In genomic region chr11:77762783-77763672, GRCm38 (mm10) we compare ENCODE assay signal across 8 mouse cellular contexts. TPM values are rescaled to one million over a fixed set of nuclear protein-coding genes. Genes with fewer than 3 reads are reported as not detected.
DNase-seq lines count a peak whose midpoint lies in the region; ATAC-seq and TF ChIP-seq lines count a peak whose summit lies in the region.

TSS of gene Myo18a (plus strand) at chr11:77763246.

- H3K4me3 ChIP-seq in C2C12 (ENCODE audit: insufficient read depth, poor library complexity, severe bottlenecking) (peak within 1 kb of the TSS; percentile 78), myocyte (peak within 1 kb of the TSS; percentile 39)
- H3K4me3 ChIP-seq in forebrain, embryonic 10.5 days = peak within 1 kb of the TSS; percentile 95
- peak within 1 kb of the TSS; percentile 87 for H3K4me3 ChIP-seq in heart, embryonic 13.5 days
- peak within 1 kb of the TSS; percentile 64 for H3K4me3 ChIP-seq in kidney, postnatal 0 days (replicated peaks; ENCODE audit: low read depth, low read length)
- peak within 1 kb of the TSS; percentile 93 for H3K4me3 ChIP-seq in liver, embryonic 12.5 days

- no peaks in the 10 kb centered on the region for H3K9me3 ChIP-seq in forebrain, embryonic 10.5 days
- H3K9me3 ChIP-seq in heart, embryonic 13.5 days = no peaks in the 10 kb centered on the region
- H3K9me3 ChIP-seq in kidney, postnatal 0 days (replicated peaks; ENCODE audit: low read length) = no peaks in the 10 kb centered on the region
- H3K9me3 ChIP-seq in liver, embryonic 12.5 days (replicated peaks) = no peaks in the 10 kb centered on the region

- peak; percentile 98 for TF ChIP-seq CTCF in C2C12 (IDR thresholded peaks at IDR 0.05; ENCODE audit: control insufficient read depth, insufficient read depth, insufficient read length)
- peak; percentile 82 for TF ChIP-seq CTCF in brain, embryonic 14.5 days (IDR thresholded peaks at IDR 0.05; ENCODE audit: borderline replicate concordance, extremely low read depth, insufficient read depth, insufficient read length)
- peak; percentile 67 for TF ChIP-seq CTCF in kidney, postnatal 0 days (IDR thresholded peaks at IDR 0.05; ENCODE audit: low read depth)

- 2% methylated on average over 71 of the region's 79 CpGs for WGBS in forebrain, embryonic 10.5 days
- 1% methylated on average over 76 of the region's 79 CpGs for WGBS in heart, embryonic 13.5 days
- WGBS in kidney, postnatal 0 days = 2% methylated on average over 77 of the region's 79 CpGs
- whole genome bisulfite sequencing in liver, embryonic 12.5 days (ENCODE audit: insufficient replicate concordance) = 4% methylated on average over 70 of the region's 79 CpGs

- peaks cover 60% of the 10 kb centered on the region for H3K4me1 ChIP-seq in forebrain, embryonic 10.5 days
- H3K4me1 ChIP-seq in heart, embryonic 13.5 days = peaks cover 40% of the 10 kb centered on the region
- peaks cover 35% of the 10 kb centered on the region for H3K4me1 ChIP-seq in kidney, postnatal 0 days (replicated peaks; ENCODE audit: insufficient read depth, low read length)
- H3K4me1 ChIP-seq in liver, embryonic 12.5 days = peaks cover 48% of the 10 kb centered on the region

- H3ac ChIP-seq in C2C12 (ENCODE audit: control insufficient read depth, insufficient read length, low read depth) = peak within 1 kb of the TSS; percentile 85
- peak within 1 kb of the TSS; percentile 83 for H3ac ChIP-seq in myocyte (ENCODE audit: control insufficient read depth, insufficient read length)

- peak; percentile 95 for TF ChIP-seq POLR2A in brain, embryonic 14.5 days (IDR thresholded peaks at IDR 0.05; ENCODE audit: borderline replicate concordance, extremely low read depth, insufficient read depth, insufficient read length, poor library complexity, severe bottlenecking)
- peak; percentile 84 for TF ChIP-seq POLR2A in myocyte (IDR thresholded peaks at IDR 0.05; ENCODE audit: insufficient read length, low read depth)

- peak within 1 kb of the TSS; percentile 86 for H3K4me2 ChIP-seq in heart, embryonic 13.5 days
- peak within 1 kb of the TSS; percentile 84 for H3K4me2 ChIP-seq in kidney, postnatal 0 days (ENCODE audit: low read length)
- H3K4me2 ChIP-seq in liver, embryonic 12.5 days = peak within 1 kb of the TSS; percentile 92
- peak within 1 kb of the TSS; percentile 87 for H3K4me2 ChIP-seq in myocyte (ENCODE audit: low read depth)

- H3K79me2 ChIP-seq in C2C12 (ENCODE audit: control insufficient read depth, insufficient read depth) (peaks cover 53% of the 10 kb centered on the region), myocyte (ENCODE audit: control insufficient read depth, insufficient read depth) (peaks cover 33% of the 10 kb centered on the region)

- H3K36me3 ChIP-seq in C2C12 (ENCODE audit: control insufficient read depth, insufficient read depth) (no peaks in the 10 kb centered on the region), myocyte (ENCODE audit: control insufficient read depth, insufficient read depth) (no peaks in the 10 kb centered on the region)
- no peaks in the 10 kb centered on the region for H3K36me3 ChIP-seq in forebrain, embryonic 10.5 days (replicated peaks)
- no peaks in the 10 kb centered on the region for H3K36me3 ChIP-seq in heart, embryonic 13.5 days
- no peaks in the 10 kb centered on the region for H3K36me3 ChIP-seq in kidney, postnatal 0 days (ENCODE audit: insufficient read depth, low read length)
- no peaks in the 10 kb centered on the region for H3K36me3 ChIP-seq in liver, embryonic 12.5 days

- H3K27me3 ChIP-seq in C2C12 (ENCODE audit: control insufficient read depth, insufficient read depth, insufficient read length) = no peaks in the 10 kb centered on the region
- peaks cover 45% of the 10 kb centered on the region for H3K27me3 ChIP-seq in forebrain, embryonic 10.5 days (ENCODE audit: poor library complexity, severe bottlenecking)
- H3K27me3 ChIP-seq in heart, embryonic 13.5 days (replicated peaks) = peaks cover 9% of the 10 kb centered on the region; the same call in 1 of the 2 replicates
- H3K27me3 ChIP-seq in kidney, postnatal 0 days (ENCODE audit: insufficient read depth, low read length) = no peaks in the 10 kb centered on the region
- H3K27me3 ChIP-seq in liver, embryonic 12.5 days (replicated peaks) = 0 out of 2 replicates have a peak, but pooled peaks cover 3% of the 10 kb centered on the region
- H3K27me3 ChIP-seq in myocyte (ENCODE audit: control insufficient read depth, insufficient read depth, insufficient read length) = no peaks in the 10 kb centered on the region

- H3K27ac ChIP-seq in forebrain, embryonic 10.5 days = peak within 1 kb of the TSS; percentile 97
- H3K27ac ChIP-seq in heart, embryonic 13.5 days (replicated peaks) = peak within 1 kb of the TSS; percentile 77
- peak within 1 kb of the TSS; percentile 88 for H3K27ac ChIP-seq in kidney, postnatal 0 days
- peak within 1 kb of the TSS; percentile 89 for H3K27ac ChIP-seq in liver, embryonic 12.5 days

- peak; percentile 83 for DNase-seq in brain, embryonic 14.5 days (ENCODE audit: low read depth)
- DNase-seq in forebrain, embryonic 10.5 days (ENCODE audit: extremely low spot score, low spot score) = peak; percentile 83
- peak; percentile 87 for DNase-seq in kidney, postnatal 0 days (ENCODE audit: low spot score)
- peak; percentile 60 to 63 for DNase-seq in spleen, postnatal 36 days (ENCODE audit: low spot score in 2 of 2)

- H3K79me3 ChIP-seq in C2C12 (ENCODE audit: low read depth) = peaks cover 27% of the 10 kb centered on the region

- peak; percentile 70 for ATAC-seq in heart, embryonic 13.5 days (ENCODE audit: extremely low read depth, insufficient number of reproducible peaks, low FRiP score, low TSS enrichment)
- ATAC-seq in kidney, postnatal 0 days (replicated peaks; ENCODE audit: low FRiP score, low read depth) = peak; percentile 72
- ATAC-seq in liver, embryonic 12.5 days = peak; percentile 72

- peak within 1 kb of the TSS; percentile 94 for H3K9ac ChIP-seq in heart, embryonic 13.5 days
- H3K9ac ChIP-seq in kidney, postnatal 0 days (ENCODE audit: low read depth, low read length) = peak within 1 kb of the TSS; percentile 81
- H3K9ac ChIP-seq in liver, embryonic 12.5 days = peak within 1 kb of the TSS; percentile 96

TF ChIP-seq in C2C12, 6 proteins besides CTCF, POLR2A, EP300 and RAD21:
- TF ChIP-seq CEBPB (IDR thresholded peaks at IDR 0.05; ENCODE audit: low read depth) = no peak
- TF ChIP-seq MYOD1 (IDR thresholded peaks at IDR 0.05; ENCODE audit: control insufficient read depth, insufficient read length, low read depth) = no peak
- TF ChIP-seq MYOG (IDR thresholded peaks at IDR 0.05; ENCODE audit: control insufficient read depth, extremely low read depth, insufficient read length) = no peak
- no peak for TF ChIP-seq USF1 (IDR thresholded peaks at IDR 0.05; ENCODE audit: low read depth)
- no peak for TF ChIP-seq MAX (IDR thresholded peaks at IDR 0.05)
- no peak for TF ChIP-seq FOSL1 (IDR thresholded peaks at IDR 0.05; ENCODE audit: insufficient read depth, low read length, poor library complexity, severe bottlenecking)

TF ChIP-seq in myocyte, 11 proteins besides CTCF, POLR2A, EP300 and RAD21:
- no peak for TF ChIP-seq TCF3 (IDR thresholded peaks at IDR 0.05; ENCODE audit: insufficient read length, low read depth)
- TF ChIP-seq CEBPB (IDR thresholded peaks at IDR 0.05; ENCODE audit: insufficient read depth, poor library complexity, severe bottlenecking) = no peak
- TF ChIP-seq SRF (IDR thresholded peaks at IDR 0.05; ENCODE audit: control insufficient read depth, insufficient read length, low read depth) = no peak
- TF ChIP-seq MAX (IDR thresholded peaks at IDR 0.05; ENCODE audit: low read depth) = no peak
- peak; percentile 47 for TF ChIP-seq POLR2AphosphoS2 (IDR thresholded peaks at IDR 0.05; ENCODE audit: insufficient read length, low read depth)
- TF ChIP-seq USF1 (IDR thresholded peaks at IDR 0.05; ENCODE audit: low read depth) = no peak
- TF ChIP-seq MYOG (IDR thresholded peaks at IDR 0.05; ENCODE audit: control insufficient read depth in 1 of 3, insufficient read depth in 1 of 3, insufficient read length in 2 of 3, low read depth in 2 of 3) = peak in 1 of 3 experiments; percentile 34
- TF ChIP-seq MYOD1 (IDR thresholded peaks at IDR 0.05; ENCODE audit: control insufficient read depth in 1 of 3, insufficient read length in 2 of 3, low read depth in 2 of 3) = peak in 1 of 3 experiments; percentile 32
- TF ChIP-seq E2F4 (IDR thresholded peaks at IDR 0.05; ENCODE audit: insufficient read depth) = no peak
- no peak for TF ChIP-seq TCF12 (IDR thresholded peaks at IDR 0.05; ENCODE audit: insufficient read depth, poor library complexity, severe bottlenecking)
- TF ChIP-seq REST (IDR thresholded peaks at IDR 0.05; ENCODE audit: insufficient read depth, insufficient read length) = no peak

RNA-seq across cellular contexts. Expression of gene Myo18a, which starts in this region (rescaled TPM):
- polyA plus RNA-seq in C2C12 (2012; fragmentation: generic; extraction: Trizol) (57.0 TPM), myocyte (2012; fragmentation: generic; extraction: Trizol) (169 TPM)
- 45.6 and 67.3 TPM in 2 replicates for polyA plus RNA-seq in brain, embryonic 14.5 days (2012; rRNA removed)
- polyA plus RNA-seq in forebrain, embryonic 10.5 days (2016; fragmentation: Nextera tagmentation; extraction: Ambion mirVana) = 25.9 and 26.4 TPM in 2 replicates
- polyA plus RNA-seq in heart, embryonic 13.5 days (2015; fragmentation: Nextera tagmentation; extraction: Ambion mirVana) = 94.9 and 100.0 TPM in 2 replicates
- polyA plus RNA-seq in kidney, postnatal 0 days (2015; fragmentation: Nextera tagmentation; extraction: Ambion mirVana) = 26.5 and 27.7 TPM in 2 replicates
- 28.8 and 30.3 TPM in 2 replicates for polyA plus RNA-seq in liver, embryonic 12.5 days (2016; fragmentation: Nextera tagmentation; extraction: Ambion mirVana)

Comparison
In these comparisons a context has a peak if more than half of its experiments do, and no peak if none do; other contexts are left out.
1. Peak in every context shown above with its lines: DNase-seq, ATAC-seq, H3K4me3 ChIP-seq and H3K27ac ChIP-seq.
2. H3K4me3 ChIP-seq: peak in every context shown above with its lines; median percentile 95 in forebrain, embryonic 10.5 days; 93 in liver, embryonic 12.5 days; 87 in heart, embryonic 13.5 days; 78 in C2C12; 64 in kidney, postnatal 0 days; 39 in myocyte.